Mouse (Mus musculus) MEL (cell line): ENCODE measurements at regions not wholly inside any gene's neighbourhood (a gene's known extent, or its start where the extent isn't known, plus 50 kb on each side); places are given as distances from the start of the nearest gene placed in this dataset.

ENCODE experiments used
- DNase-seq: peaks from one replicate; pipeline ENCODE4 v3.0.0; 2011; ENCODE audit warnings: low read depth, low spot score
- H3K27ac ChIP-seq: 2 replicates; pipeline ENCODE4 v1.5.1; 2012; ENCODE audit warnings: low read depth, mild to moderate bottlenecking, control low read depth, low read length, moderate library complexity; ENCODE audit not compliant: control insufficient read depth
- H3K27me3 ChIP-seq, 2 experiments: fragments of 150-350 bp in 1 of 2; sonication (generic) in 1 of 2; 2 replicates each; pipeline ENCODE4 v1.6.1; 2012; ENCODE audit warnings: low read length in 2 of 2, mild to moderate bottlenecking in 2 of 2, improper control_type of control experiment in 1 of 2, moderate library complexity in 1 of 2; ENCODE audit not compliant: insufficient read depth in 2 of 2, control insufficient read depth in 1 of 2
- H3K36me3 ChIP-seq, 2 experiments: 2 replicates each; pipeline ENCODE4 v1.6.1; 2012 to 2014; ENCODE audit warnings: low read length in 2 of 2, improper control_type of control experiment in 1 of 2, inconsistent platforms in 1 of 2, mild to moderate bottlenecking in 1 of 2; ENCODE audit not compliant: insufficient read depth in 2 of 2, control insufficient read depth in 1 of 2
- H3K4me1 ChIP-seq, 2 experiments: fragments of 150-350 bp in 1 of 2; sonication (generic) in 1 of 2; 2 replicates each; pipeline ENCODE4 v1.6.1; 2012; ENCODE audit warnings: low read length in 2 of 2, improper control_type of control experiment in 1 of 2, mild to moderate bottlenecking in 1 of 2; ENCODE audit not compliant: insufficient read depth in 2 of 2, control insufficient read depth in 1 of 2
- H3K4me3 ChIP-seq, 2 experiments: fragments of 150-350 bp in 1 of 2; sonication (generic) in 1 of 2; 2 replicates each; pipeline ENCODE4 v1.5.1; 2012; ENCODE audit warnings: low read depth in 2 of 2, low read length in 2 of 2, mild to moderate bottlenecking in 2 of 2, moderate library complexity in 2 of 2, control low read depth in 1 of 2, improper control_type of control experiment in 1 of 2; ENCODE audit not compliant: control insufficient read depth in 1 of 2, insufficient read depth in 1 of 2
- H3K79me2 ChIP-seq: 2 replicates; pipeline ENCODE4 v1.6.1; 2012; ENCODE audit warnings: mild to moderate bottlenecking, low read length, moderate library complexity; ENCODE audit not compliant: control insufficient read depth, poor library complexity, insufficient read depth
- H3K9ac ChIP-seq: 2 replicates; pipeline ENCODE4 v1.6.1; 2012; ENCODE audit warnings: low read depth, mild to moderate bottlenecking, control low read depth, low read length, moderate library complexity; ENCODE audit not compliant: control insufficient read depth, poor library complexity, severe bottlenecking
- H3K9me3 ChIP-seq: fragments of 150-350 bp; sonication (generic); replicated peaks from 2 replicates; pipeline ENCODE4 v1.6.1; 2012; ENCODE audit warnings: mild to moderate bottlenecking, low read length, improper control_type of control experiment, moderate library complexity; ENCODE audit not compliant: insufficient read depth
- BHLHE40 ChIP-seq: IDR thresholded peaks from 2 replicates; pipeline ENCODE4 v1.6.1; 2012; ENCODE audit warnings: low read depth, mild to moderate bottlenecking, inconsistent platforms, low read length, improper control_type of control experiment, borderline replicate concordance
- CHD1 ChIP-seq: IDR thresholded peaks from 2 replicates; pipeline ENCODE4 v1.6.1; 2012; ENCODE audit warnings: low read depth, mild to moderate bottlenecking, inconsistent platforms, low read length, improper control_type of control experiment
- CHD2 ChIP-seq: IDR thresholded peaks from 2 replicates; pipeline ENCODE4 v1.6.1; 2011; ENCODE audit warnings: low read length, improper control_type of control experiment
- CTCF ChIP-seq, 3 experiments: IDR thresholded peaks in 2 of 3; conservative IDR thresholded peaks in 1 of 3; 2 replicates each; pipeline ENCODE4 v1.5.1; 2011 to 2012; ENCODE audit warnings: low read length in 3 of 3, low read depth in 2 of 3, mild to moderate bottlenecking in 2 of 3, improper control_type of control experiment in 1 of 3, inconsistent platforms in 1 of 3, mixed read lengths in 1 of 3, moderate library complexity in 1 of 3; ENCODE audit not compliant: control insufficient read depth in 1 of 3, insufficient read depth in 1 of 3, poor library complexity in 1 of 3, severe bottlenecking in 1 of 3
- E2F4 ChIP-seq: IDR thresholded peaks from 2 replicates; pipeline ENCODE4 v1.6.1; 2011; ENCODE audit warnings: low read depth, low read length, improper control_type of control experiment, borderline replicate concordance
- ELF1 ChIP-seq: IDR thresholded peaks from 2 replicates; pipeline ENCODE4 v1.6.1; 2014; ENCODE audit warnings: low read depth, mild to moderate bottlenecking, inconsistent platforms, low read length, improper control_type of control experiment, moderate library complexity
- EP300 ChIP-seq, 2 experiments: IDR thresholded peaks; 2 replicates each; pipeline ENCODE4 v1.6.1; 2011; ENCODE audit warnings: improper control_type of control experiment in 2 of 2, low read length in 2 of 2, low read depth in 1 of 2, mild to moderate bottlenecking in 1 of 2
- ETS1 ChIP-seq: IDR thresholded peaks from 2 replicates; pipeline ENCODE4 v1.6.1; 2012; ENCODE audit warnings: low read depth, mild to moderate bottlenecking, inconsistent platforms, low read length, improper control_type of control experiment, moderate library complexity
- GABPA ChIP-seq: IDR thresholded peaks from 2 replicates; pipeline ENCODE4 v1.6.1; 2012; ENCODE audit warnings: low read depth, mild to moderate bottlenecking, inconsistent platforms, low read length, improper control_type of control experiment, moderate library complexity
- GATA1 ChIP-seq: IDR thresholded peaks from 2 replicates; pipeline ENCODE4 v1.6.1; 2011; ENCODE audit warnings: low read depth, low read length, improper control_type of control experiment
- JUND ChIP-seq: IDR thresholded peaks from 2 replicates; pipeline ENCODE4 v1.6.1; 2011; ENCODE audit warnings: low read depth, mild to moderate bottlenecking, improper control_type of control experiment, low read length
- KAT2A ChIP-seq: conservative IDR thresholded peaks from 2 replicates; pipeline ENCODE4 v1.6.1; 2012; ENCODE audit warnings: low read depth, low read length, improper control_type of control experiment, inconsistent platforms
- MAFK ChIP-seq: IDR thresholded peaks from 2 replicates; pipeline ENCODE4 v1.6.1; 2011; ENCODE audit warnings: low read depth, mild to moderate bottlenecking, low read length, improper control_type of control experiment, borderline replicate concordance
- MAX ChIP-seq: IDR thresholded peaks from 2 replicates; pipeline ENCODE4 v1.6.1; 2011; ENCODE audit warnings: low read length, improper control_type of control experiment
- MXI1 ChIP-seq: IDR thresholded peaks from 2 replicates; pipeline ENCODE4 v1.6.1; 2011; ENCODE audit warnings: mild to moderate bottlenecking, low read depth, low read length, improper control_type of control experiment
- MYB ChIP-seq: IDR thresholded peaks from 2 replicates; pipeline ENCODE4 v1.6.1; 2011; ENCODE audit warnings: mild to moderate bottlenecking, low read depth, low read length, improper control_type of control experiment
- MYC ChIP-seq: IDR thresholded peaks from 2 replicates; pipeline ENCODE4 v1.6.1; 2011; ENCODE audit warnings: low read depth, mild to moderate bottlenecking, low read length, improper control_type of control experiment, moderate library complexity
- NELFE ChIP-seq: IDR thresholded peaks from 2 replicates; pipeline ENCODE4 v1.6.1; 2011; ENCODE audit warnings: low read depth, low read length, improper control_type of control experiment
- NRF1 ChIP-seq: IDR thresholded peaks from 2 replicates; pipeline ENCODE4 v1.6.1; 2014; ENCODE audit warnings: low read depth, mild to moderate bottlenecking, inconsistent platforms, low read length, improper control_type of control experiment, moderate library complexity; ENCODE audit not compliant: poor library complexity, insufficient read depth, severe bottlenecking
- POLR2AphosphoS2 ChIP-seq: IDR thresholded peaks from 2 replicates; pipeline ENCODE4 v1.6.1; 2011; ENCODE audit warnings: low read length, improper control_type of control experiment
- RAD21 ChIP-seq: IDR thresholded peaks from 2 replicates; pipeline ENCODE4 v1.6.1; 2011; ENCODE audit warnings: mild to moderate bottlenecking, low read depth, low read length, improper control_type of control experiment
- RCOR1 ChIP-seq: IDR thresholded peaks from 2 replicates; pipeline ENCODE4 v1.6.1; 2012; ENCODE audit warnings: low read depth, mild to moderate bottlenecking, inconsistent platforms, low read length, improper control_type of control experiment
- UBTF ChIP-seq: IDR thresholded peaks from 2 replicates; pipeline ENCODE4 v1.6.1; 2012; ENCODE audit warnings: low read depth, mild to moderate bottlenecking, inconsistent platforms, low read length, improper control_type of control experiment, moderate library complexity, borderline replicate concordance; ENCODE audit not compliant: insufficient read depth
- USF2 ChIP-seq, 2 experiments: IDR thresholded peaks; 2 replicates each; pipeline ENCODE4 v1.6.1; 2011 to 2012; ENCODE audit warnings: improper control_type of control experiment in 2 of 2, low read length in 2 of 2, borderline replicate concordance in 1 of 2, inconsistent platforms in 1 of 2, low read depth in 1 of 2, mild to moderate bottlenecking in 1 of 2; ENCODE audit not compliant: insufficient read depth in 1 of 2
- ZC3H11A ChIP-seq: IDR thresholded peaks from 2 replicates; pipeline ENCODE4 v1.6.1; 2012; ENCODE audit warnings: low read depth, mild to moderate bottlenecking, inconsistent platforms, low read length, improper control_type of control experiment
- ZMIZ1 ChIP-seq: IDR thresholded peaks from 2 replicates; pipeline ENCODE4 v1.6.1; 2012; ENCODE audit warnings: low read depth, mild to moderate bottlenecking, inconsistent platforms, low read length, improper control_type of control experiment, moderate library complexity

DNA sequence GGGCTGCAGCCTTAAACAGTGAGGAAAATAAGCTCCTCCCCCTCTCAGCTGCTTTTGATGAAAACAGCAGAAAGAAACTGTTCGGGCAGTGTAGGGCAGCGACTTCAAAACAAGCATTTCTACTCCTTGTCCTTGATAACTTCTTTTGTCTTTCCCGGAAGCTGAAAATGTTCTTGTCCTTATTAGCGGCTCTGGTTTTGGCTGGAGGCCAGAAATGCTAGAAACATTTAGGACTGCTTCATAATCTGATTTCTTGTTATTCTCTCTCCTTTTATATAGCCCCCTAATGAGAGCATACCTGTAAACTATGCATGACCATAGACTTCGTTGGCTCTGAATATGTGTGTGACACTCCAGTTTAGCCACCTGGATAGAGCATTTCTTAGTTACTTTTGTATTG lies 142.0 kb downstream of the Erv3 start:
- Histone ChIP-seq H3K27ac (no peak overlapping the region), H3K4me1 (no peaks in the 10 kb centered on the region), H3K9me3 (no peaks in the 10 kb centered on the region), H3K79me2 (no peaks in the 10 kb centered on the region), H3K36me3 (no peaks in the 10 kb centered on the region), H3K27me3 (no peaks in the 10 kb centered on the region; a peak in 1 of 4 replicates), H3K4me3 (no peak overlapping the region), H3K9ac (no peak overlapping the region)
- DNase-seq, result no peak
- TF ChIP-seq EP300 (IDR thresholded peaks at IDR 0.05; ENCODE audit: low read depth in 1 of 2, low read length in 2 of 2) (no peak), CHD1 (no peak), RCOR1 (no peak), NELFE (no peak), UBTF (no peak), POLR2AphosphoS2 (no peak), JUND (no peak), GABPA (no peak), ZC3H11A (no peak), KAT2A (no peak), ETS1 (no peak), MYC (no peak), ELF1 (no peak), MXI1 (no peak), GATA1 (no peak), CTCF (IDR thresholded peaks at IDR 0.05 in 2 of 3, conservative IDR thresholded peaks at IDR 0.05 in 1 of 3; ENCODE audit: control insufficient read depth in 1 of 3, insufficient read depth in 1 of 3, low read depth in 2 of 3, low read length in 3 of 3, poor library complexity in 1 of 3, severe bottlenecking in 1 of 3) (no peak), CHD2 (no peak)
- TF ChIP-seq, all 39 proteins: peak for 0

DNA sequence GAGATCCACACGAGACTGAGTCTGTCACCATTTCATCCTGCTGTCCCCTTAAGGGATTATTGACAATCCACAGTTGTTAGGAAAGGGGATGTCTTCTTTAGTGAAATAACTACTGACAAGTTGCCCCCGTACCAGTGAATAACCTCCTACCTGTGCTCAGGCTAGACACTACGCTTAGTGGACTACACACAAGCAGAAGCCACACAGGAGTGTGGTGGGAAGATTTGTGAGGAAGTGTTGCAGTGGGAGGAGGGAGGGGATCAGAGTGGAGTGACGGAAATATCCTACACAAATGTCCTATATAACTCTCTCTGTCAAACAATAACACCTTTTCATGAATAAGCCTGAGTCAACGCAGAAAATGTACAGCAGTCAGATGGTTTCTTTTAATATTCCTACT lies 142.7 kb downstream of the Erv3 start:
- H3K4me3 ChIP-seq, result no peak overlapping the region
- H3K79me2 ChIP-seq, result no peaks in the 10 kb centered on the region
- TF ChIP-seq MAFK (no peak), MAX (no peak), UBTF (no peak), E2F4 (no peak), RCOR1 (no peak), ELF1 (no peak), MYB (no peak), BHLHE40 (no peak), ZMIZ1 (no peak), USF2 (IDR thresholded peaks at IDR 0.05; ENCODE audit: borderline replicate concordance in 1 of 2, insufficient read depth in 1 of 2, low read depth in 1 of 2, low read length in 2 of 2) (no peak), NRF1 (no peak), RAD21 (no peak), CHD1 (no peak), POLR2AphosphoS2 (no peak), CTCF (IDR thresholded peaks at IDR 0.05 in 2 of 3, conservative IDR thresholded peaks at IDR 0.05 in 1 of 3; ENCODE audit: control insufficient read depth in 1 of 3, insufficient read depth in 1 of 3, low read depth in 2 of 3, low read length in 3 of 3, poor library complexity in 1 of 3, severe bottlenecking in 1 of 3) (no peak), EP300 (IDR thresholded peaks at IDR 0.05; ENCODE audit: low read depth in 1 of 2, low read length in 2 of 2) (no peak), CHD2 (no peak), GABPA (no peak), MXI1 (no peak), GATA1 (no peak)
- no peak for DNase-seq
- H3K4me1 ChIP-seq, result no peaks in the 10 kb centered on the region
- no peaks in the 10 kb centered on the region; a peak in 1 of 4 replicates for H3K27me3 ChIP-seq
- no peak overlapping the region for H3K27ac ChIP-seq
- H3K9ac ChIP-seq, result no peak overlapping the region
- no peaks in the 10 kb centered on the region for H3K36me3 ChIP-seq
- H3K9me3 ChIP-seq, result no peaks in the 10 kb centered on the region
